15 mouse cellular contexts compared by ENCODE assay signal in genomic region chr13:110075587-110075986, GRCm38 (mm10).
"Had no signal": no experiment of that assay in that cellular context is flagged by ENCODE, and none has a peak within 500 bp of the region (broad histone marks: within the 10 kb centered on the region; RNA-seq: fewer than 3 reads in every experiment).

No protein-coding gene starts in this region.

- H3K36me3 ChIP-seq: limb, embryonic 13.5 days; midbrain, embryonic 12.5 days had no signal

- H3K9ac ChIP-seq: limb, embryonic 13.5 days; liver, embryonic 14.5 days; midbrain, embryonic 12.5 days; neural tube, embryonic 13.5 days had no signal

- H3K9me3 ChIP-seq: limb, embryonic 13.5 days; midbrain, embryonic 12.5 days; neural tube, embryonic 13.5 days had no signal

- H3K4me3 ChIP-seq: layer of hippocampus, adult 2 months; limb, embryonic 13.5 days; midbrain, embryonic 12.5 days; neural tube, embryonic 13.5 days had no signal

- H3K27me3 ChIP-seq: limb, embryonic 13.5 days; midbrain, embryonic 12.5 days; neural tube, embryonic 13.5 days had no signal

- H3K4me2 ChIP-seq: limb, embryonic 13.5 days; midbrain, embryonic 12.5 days; neural tube, embryonic 13.5 days had no signal

- ATAC-seq: intestine, postnatal 0 days; midbrain, embryonic 16.5 days had no signal

- H3K27ac ChIP-seq: layer of hippocampus, adult 2 months; limb, embryonic 13.5 days; liver, embryonic 14.5 days; midbrain, embryonic 12.5 days; stomach, postnatal 0 days had no signal

- H3K4me1 ChIP-seq: limb, embryonic 13.5 days; midbrain, embryonic 12.5 days had no signal

- DNase-seq: kidney, adult 8-10 months; kidney, postnatal 25 days; layer of hippocampus, postnatal 36 days; left cerebral cortex, postnatal 4 days; lung, adult 18-20 months; thymus, adult 18-20 months; thymus, postnatal 14 days had no signal
